27 mouse cellular contexts compared by ENCODE assay signal in the genomic region with DNA sequence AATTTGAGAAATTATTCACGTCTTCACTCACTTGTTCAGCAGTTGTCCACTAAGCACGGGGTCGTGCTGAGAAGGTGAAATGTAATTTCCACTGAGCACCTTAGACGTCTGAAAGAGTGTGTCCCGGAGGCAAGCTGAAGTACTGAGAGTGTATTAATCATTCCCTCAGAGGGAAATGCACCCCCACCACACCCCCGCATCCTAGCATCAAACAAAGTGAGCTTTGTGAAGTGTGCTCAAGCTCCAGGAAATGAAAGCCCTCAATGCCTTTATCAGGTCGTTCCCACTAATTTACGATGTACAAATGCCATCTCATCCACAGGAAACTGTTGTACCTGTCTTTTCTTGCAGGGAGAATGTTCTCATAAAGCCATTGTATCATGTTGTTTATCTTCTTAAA.
"Had no signal": no experiment of that assay in that cellular context is flagged by ENCODE, and none has a peak within 500 bp of the region (broad histone marks: within the 10 kb centered on the region; RNA-seq: fewer than 3 reads in every experiment).

No protein-coding gene starts in this region.

- H3K27me3 ChIP-seq: embryonic facial prominence, embryonic 12.5 days; embryonic facial prominence, embryonic 13.5 days; embryonic facial prominence, embryonic 15.5 days; forebrain, embryonic 12.5 days; forebrain, embryonic 13.5 days; forebrain, embryonic 15.5 days had no signal

- H3K4me3 ChIP-seq: embryonic facial prominence, embryonic 10.5 days; embryonic facial prominence, embryonic 12.5 days; embryonic facial prominence, embryonic 13.5 days; embryonic facial prominence, embryonic 15.5 days; erythroblast, embryonic 14.5 days; forebrain, embryonic 10.5 days; forebrain, embryonic 12.5 days; forebrain, embryonic 13.5 days; forebrain, embryonic 15.5 days; gastrocnemius, adult 2 months; heart, adult 2 months had no signal

- H3K9ac ChIP-seq: embryonic facial prominence, embryonic 12.5 days; embryonic facial prominence, embryonic 13.5 days; embryonic facial prominence, embryonic 15.5 days; forebrain, embryonic 12.5 days; forebrain, embryonic 13.5 days; forebrain, embryonic 15.5 days; forebrain, postnatal 0 days had no signal

- H3K4me1 ChIP-seq: embryonic facial prominence, embryonic 10.5 days; embryonic facial prominence, embryonic 12.5 days; embryonic facial prominence, embryonic 13.5 days; embryonic facial prominence, embryonic 15.5 days; forebrain, embryonic 10.5 days; forebrain, embryonic 12.5 days; forebrain, embryonic 13.5 days; forebrain, embryonic 15.5 days had no signal

- H3K9me3 ChIP-seq: embryonic facial prominence, embryonic 10.5 days; embryonic facial prominence, embryonic 12.5 days; embryonic facial prominence, embryonic 13.5 days; embryonic facial prominence, embryonic 15.5 days; forebrain, embryonic 10.5 days; forebrain, embryonic 12.5 days; forebrain, embryonic 13.5 days; forebrain, embryonic 15.5 days had no signal

- H3K27ac ChIP-seq: embryonic facial prominence, embryonic 10.5 days; embryonic facial prominence, embryonic 12.5 days; embryonic facial prominence, embryonic 13.5 days; embryonic facial prominence, embryonic 15.5 days; forebrain, embryonic 10.5 days; forebrain, embryonic 12.5 days; forebrain, embryonic 13.5 days; forebrain, embryonic 15.5 days; gastrocnemius, adult 2 months; heart, adult 2 months had no signal

- ATAC-seq: forebrain, embryonic 13.5 days; forebrain, embryonic 14.5 days; forebrain, embryonic 15.5 days; forebrain, embryonic 16.5 days; forebrain, postnatal 0 days had no signal

- H3K4me2 ChIP-seq: embryonic facial prominence, embryonic 12.5 days; embryonic facial prominence, embryonic 13.5 days; embryonic facial prominence, embryonic 15.5 days; forebrain, embryonic 12.5 days; forebrain, embryonic 13.5 days; forebrain, embryonic 15.5 days had no signal

- H3K36me3 ChIP-seq: embryonic facial prominence, embryonic 10.5 days; embryonic facial prominence, embryonic 12.5 days; embryonic facial prominence, embryonic 13.5 days; embryonic facial prominence, embryonic 15.5 days; forebrain, embryonic 10.5 days; forebrain, embryonic 12.5 days; forebrain, embryonic 15.5 days had no signal

- DNase-seq: cerebellum, adult 2 months; cerebellum, adult 8-10 months; cerebellum, adult 9-10 months; cerebellum, adult 9-11 months; cerebellum, postnatal 10 days; cerebellum, postnatal 14 days; cerebellum, postnatal 36 days; embryo, embryonic 11 days; forebrain, postnatal 0 days; gastrocnemius, adult 2 months; gastrocnemius, postnatal 10 days; gastrocnemius, postnatal 14 days; gastrocnemius, postnatal 25 days; gastrocnemius, postnatal 36 days; heart, adult 18-20 months; heart, adult 2 months had no signal
